Mouse (Mus musculus) myocyte (in vitro differentiated cells): Measurements from ENCODE around the gene Pola2. TPM values are rescaled to one million over a fixed set of nuclear protein-coding genes. Genes with fewer than 3 reads are reported as not detected.

Source experiments
- H3K27me3 ChIP-seq: one replicate; pipeline ENCODE4 v1.6.1; 2011; ENCODE audit not compliant: control insufficient read depth, insufficient read depth, insufficient read length
- H3K36me3 ChIP-seq: one replicate; pipeline ENCODE4 v1.6.1; 2011; ENCODE audit not compliant: control insufficient read depth, insufficient read depth
- H3K4me2 ChIP-seq: one replicate; pipeline ENCODE4 v1.6.1; 2011; ENCODE audit warnings: low read depth, control low read depth
- H3K4me3 ChIP-seq: one replicate; pipeline ENCODE4 v1.5.1; 2011; ENCODE audit warnings: mild to moderate bottlenecking, control low read depth, moderate library complexity
- H3K79me2 ChIP-seq: one replicate; pipeline ENCODE4 v1.6.1; 2011; ENCODE audit not compliant: control insufficient read depth, insufficient read depth
- H3ac ChIP-seq: one replicate; pipeline ENCODE4 v1.6.1; 2011; ENCODE audit not compliant: control insufficient read depth, insufficient read length
- CEBPB ChIP-seq: IDR thresholded peaks from 2 replicates; pipeline ENCODE4 v1.6.1; 2011; ENCODE audit warnings: mild to moderate bottlenecking, moderate library complexity; ENCODE audit not compliant: poor library complexity, insufficient read depth, severe bottlenecking
- E2F4 ChIP-seq: IDR thresholded peaks from one replicate; pipeline ENCODE4 v1.6.1; 2011; ENCODE audit warnings: mild to moderate bottlenecking, control low read depth, moderate library complexity; ENCODE audit not compliant: insufficient read depth
- MAX ChIP-seq: IDR thresholded peaks from one replicate; pipeline ENCODE4 v1.6.1; 2011; ENCODE audit warnings: low read depth, mild to moderate bottlenecking, control low read depth
- MYOD1 ChIP-seq, 3 experiments: IDR thresholded peaks; one replicate each; pipeline ENCODE4 v1.6.1; 2011; ENCODE audit warnings: control low read depth in 2 of 3, low read depth in 2 of 3, mild to moderate bottlenecking in 2 of 3, moderate library complexity in 1 of 3; ENCODE audit not compliant: insufficient read length in 2 of 3, control insufficient read depth in 1 of 3
- MYOG ChIP-seq, 3 experiments: IDR thresholded peaks; one replicate each; pipeline ENCODE4 v1.6.1; 2011; ENCODE audit warnings: control low read depth in 2 of 3, low read depth in 2 of 3, mild to moderate bottlenecking in 2 of 3; ENCODE audit not compliant: insufficient read length in 2 of 3, control insufficient read depth in 1 of 3, insufficient read depth in 1 of 3
- POLR2A ChIP-seq: IDR thresholded peaks from one replicate; pipeline ENCODE4 v1.6.1; 2011; ENCODE audit warnings: low read depth, mild to moderate bottlenecking, control low read depth, moderate library complexity; ENCODE audit not compliant: insufficient read length
- POLR2AphosphoS2 ChIP-seq: IDR thresholded peaks from one replicate; pipeline ENCODE4 v1.6.1; 2011; ENCODE audit warnings: low read depth, control low read depth; ENCODE audit not compliant: insufficient read length
- REST ChIP-seq: IDR thresholded peaks from one replicate; pipeline ENCODE4 v1.6.1; 2011; ENCODE audit warnings: mild to moderate bottlenecking, control low read depth, moderate library complexity; ENCODE audit not compliant: insufficient read depth, insufficient read length
- SRF ChIP-seq: IDR thresholded peaks from one replicate; pipeline ENCODE4 v1.6.1; 2011; ENCODE audit warnings: low read depth; ENCODE audit not compliant: control insufficient read depth, insufficient read length
- TCF12 ChIP-seq: IDR thresholded peaks from one replicate; pipeline ENCODE4 v1.6.1; 2011; ENCODE audit warnings: mild to moderate bottlenecking, control low read depth; ENCODE audit not compliant: poor library complexity, insufficient read depth, severe bottlenecking
- TCF3 ChIP-seq: IDR thresholded peaks from one replicate; pipeline ENCODE4 v1.6.1; 2011; ENCODE audit warnings: low read depth, control low read depth; ENCODE audit not compliant: insufficient read length
- USF1 ChIP-seq: IDR thresholded peaks from one replicate; pipeline ENCODE4 v1.6.1; 2011; ENCODE audit warnings: low read depth, mild to moderate bottlenecking, control low read depth, moderate library complexity
- polyA plus RNA-seq: library from polyadenylated mRNA; unstranded; fragments of >200 nt; fragmentation: generic; extraction: Trizol; gene quantifications from one replicate; pipeline ENCODE4 v1.2.1, GENCODE M21; 2012; ENCODE audit warnings: missing spikeins

Pola2 gene
- polyA plus RNA-seq, 1 experiment: 11.9 TPM

DNA sequence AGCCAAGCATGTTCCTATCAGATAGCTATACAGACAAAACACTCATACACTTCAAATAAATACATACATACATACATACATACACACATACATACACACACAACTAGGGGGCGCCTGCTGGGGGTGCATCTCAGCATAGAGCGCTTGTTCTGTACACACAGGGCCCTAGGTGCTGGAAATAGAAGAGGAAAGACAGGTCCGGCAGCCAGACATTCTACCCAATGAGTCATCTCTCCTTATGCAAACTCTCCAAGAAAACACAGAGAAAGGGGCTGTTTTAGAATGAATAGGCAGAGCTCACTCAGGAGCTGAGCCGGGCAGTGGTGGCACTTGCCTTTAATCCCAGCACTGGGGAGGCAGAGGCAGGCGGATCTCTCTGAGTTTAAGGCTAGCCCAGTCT lies 36.0 kb upstream of the Pola2 start:
- H3K4me3 ChIP-seq: no peak overlapping the region
- no peak overlapping the region for H3K4me2 ChIP-seq
- H3ac ChIP-seq: no peak overlapping the region
- no peaks in the 10 kb centered on the region for H3K79me2 ChIP-seq
- H3K27me3 ChIP-seq: no peaks in the 10 kb centered on the region
- TF ChIP-seq POLR2AphosphoS2 (no peak), CEBPB (no peak), SRF (no peak), MYOG (IDR thresholded peaks at IDR 0.05; ENCODE audit: control insufficient read depth in 1 of 3, insufficient read depth in 1 of 3, insufficient read length in 2 of 3, low read depth in 2 of 3) (no peak), MYOD1 (IDR thresholded peaks at IDR 0.05; ENCODE audit: control insufficient read depth in 1 of 3, insufficient read length in 2 of 3, low read depth in 2 of 3) (no peak), TCF3 (no peak), MAX (no peak), TCF12 (no peak), E2F4 (no peak), POLR2A (no peak)
- H3K36me3 ChIP-seq: peaks cover 11% of the 10 kb centered on the region

- no peaks in the 10 kb centered on the region for H3K27me3 ChIP-seq
- H3ac ChIP-seq: no peak overlapping the region
- peaks cover 20% of the 10 kb centered on the region for H3K36me3 ChIP-seq
- H3K4me2 ChIP-seq: no peak overlapping the region
- no peak overlapping the region for H3K4me3 ChIP-seq
- H3K79me2 ChIP-seq: no peaks in the 10 kb centered on the region
- TF ChIP-seq E2F4: no peak
- no peak for TF ChIP-seq TCF3
- no peak for TF ChIP-seq MYOG (IDR thresholded peaks at IDR 0.05; ENCODE audit: control insufficient read depth in 1 of 3, insufficient read depth in 1 of 3, insufficient read length in 2 of 3, low read depth in 2 of 3)
- TF ChIP-seq MYOD1 (IDR thresholded peaks at IDR 0.05; ENCODE audit: control insufficient read depth in 1 of 3, insufficient read length in 2 of 3, low read depth in 2 of 3): no peak
- TF ChIP-seq CEBPB: no peak
- no peak for TF ChIP-seq REST
These were observed 34.2 kb upstream of the Pola2 start for GRCm38 (mm10) chr19:5998180-5998579.

DNA sequence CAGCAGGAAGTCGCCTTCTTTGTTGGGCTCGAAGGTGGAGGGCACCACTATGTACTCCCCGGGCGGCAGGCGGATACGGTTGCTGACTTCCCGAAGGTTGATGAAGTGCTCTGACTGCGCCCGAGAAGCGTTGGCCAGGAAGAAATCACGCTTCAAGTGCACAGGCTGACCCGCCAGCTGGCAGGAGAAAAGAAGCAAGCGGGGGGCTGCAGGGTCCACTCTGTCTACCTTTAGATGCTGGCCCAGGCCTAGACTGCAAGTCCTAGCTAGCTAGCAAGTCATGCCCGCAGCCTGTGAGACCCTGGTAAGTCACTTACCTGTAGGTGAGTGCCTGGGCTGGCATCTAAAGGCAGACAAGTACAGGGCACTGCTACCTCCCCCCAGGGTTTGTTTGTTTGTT lies 30.7 kb upstream of the Pola2 start:
- Histone ChIP-seq H3K36me3 (peaks cover 28% of the 10 kb centered on the region), H3K4me2 (no peak overlapping the region), H3ac (no peak overlapping the region), H3K27me3 (no peaks in the 10 kb centered on the region), H3K79me2 (no peaks in the 10 kb centered on the region), H3K4me3 (no peak overlapping the region)
- TF ChIP-seq MYOG (IDR thresholded peaks at IDR 0.05; ENCODE audit: control insufficient read depth in 1 of 3, insufficient read depth in 1 of 3, insufficient read length in 2 of 3, low read depth in 2 of 3): no peak
- TF ChIP-seq MAX: no peak
- no peak for TF ChIP-seq TCF3
- no peak for TF ChIP-seq POLR2AphosphoS2
- TF ChIP-seq MYOD1 (IDR thresholded peaks at IDR 0.05; ENCODE audit: control insufficient read depth in 1 of 3, insufficient read length in 2 of 3, low read depth in 2 of 3): no peak
- no peak for TF ChIP-seq TCF12
- TF ChIP-seq SRF: no peak
- no peak for TF ChIP-seq REST
- TF ChIP-seq CEBPB: no peak
- no peak for TF ChIP-seq USF1
- no peak for TF ChIP-seq POLR2A
- TF ChIP-seq E2F4: no peak

GRCm38 (mm10) chr19:5992012-5992411 lies 28.0 kb upstream of the Pola2 start:
- Histone ChIP-seq H3K4me2 (peak overlapping the region; percentile 43), H3K27me3 (no peaks in the 10 kb centered on the region), H3K79me2 (no peaks in the 10 kb centered on the region), H3K4me3 (no peak overlapping the region), H3K36me3 (peaks cover 21% of the 10 kb centered on the region), H3ac (no peak overlapping the region)
- TF ChIP-seq MYOG (IDR thresholded peaks at IDR 0.05; ENCODE audit: control insufficient read depth in 1 of 3, insufficient read depth in 1 of 3, insufficient read length in 2 of 3, low read depth in 2 of 3) (peak in 2 of 3 experiments; percentile 55 to 82), TCF3 (no peak), E2F4 (no peak), MAX (no peak), POLR2A (no peak), TCF12 (peak; percentile 23), REST (no peak), USF1 (no peak), CEBPB (no peak), MYOD1 (IDR thresholded peaks at IDR 0.05; ENCODE audit: control insufficient read depth in 1 of 3, insufficient read length in 2 of 3, low read depth in 2 of 3) (peak in 2 of 3 experiments; percentile 77 to 89), SRF (no peak), POLR2AphosphoS2 (no peak)

- TF ChIP-seq USF1: peak; percentile 47
- no peak for TF ChIP-seq POLR2A
- peak in 2 of 3 experiments; percentile 6 to 7 for TF ChIP-seq MYOD1 (IDR thresholded peaks at IDR 0.05; ENCODE audit: control insufficient read depth in 1 of 3, insufficient read length in 2 of 3, low read depth in 2 of 3)
- no peak for TF ChIP-seq POLR2AphosphoS2
- no peak for TF ChIP-seq TCF12
- no peak for TF ChIP-seq CEBPB
- peak in 1 of 3 experiments; percentile 57 for TF ChIP-seq MYOG (IDR thresholded peaks at IDR 0.05; ENCODE audit: control insufficient read depth in 1 of 3, insufficient read depth in 1 of 3, insufficient read length in 2 of 3, low read depth in 2 of 3)
- Histone ChIP-seq H3K79me2 (no peaks in the 10 kb centered on the region), H3K4me3 (no peak overlapping the region), H3K36me3 (peaks cover 21% of the 10 kb centered on the region), H3ac (no peak overlapping the region), H3K4me2 (peak overlapping the region; percentile 43), H3K27me3 (no peaks in the 10 kb centered on the region)
These were observed 27.5 kb upstream of the Pola2 start for GRCm38 (mm10) chr19:5991467-5991866.
